Mouse (Mus musculus) neural tube, embryonic 13.5 days (tissue): ENCODE measurements at regions not wholly inside any gene's neighbourhood (a gene's known extent, or its start where the extent isn't known, plus 50 kb on each side); places are given as distances from the start of the nearest gene placed in this dataset.
"Not testable (repeated sequence)": the region's sequence is repeated elsewhere in the genome, so short reads cannot be mapped to it uniquely, and the experiment has no call there.

Source experiments
- ATAC-seq: fragments of 200-750 bp; cut with Nextera tagmentation; 2 replicates; pipeline ENCODE4 v1.8.0; 2017; ENCODE audit warnings: low read depth, mild to moderate bottlenecking, moderate TSS enrichment, moderate library complexity
- H3K27ac ChIP-seq: fragments of 300-500 bp; sonication (generic); replicated peaks from 2 replicates; pipeline ENCODE4 v1.5.1; 2015; ENCODE audit warnings: moderate library complexity, mild to moderate bottlenecking, inconsistent platforms
- H3K27me3 ChIP-seq: fragments of 300-500 bp; sonication (generic); 2 replicates; pipeline ENCODE4 v1.6.1; 2015; ENCODE audit warnings: mild to moderate bottlenecking, inconsistent platforms
- H3K36me3 ChIP-seq: fragments of 300-500 bp; sonication (generic); 2 replicates; pipeline ENCODE4 v1.6.1; 2015; ENCODE audit warnings: mild to moderate bottlenecking, inconsistent platforms
- H3K4me1 ChIP-seq: fragments of 300-500 bp; sonication (generic); replicated peaks from 2 replicates; pipeline ENCODE4 v1.6.1; 2015; ENCODE audit warnings: inconsistent platforms
- H3K4me2 ChIP-seq: fragments of 300-500 bp; sonication (generic); 2 replicates; pipeline ENCODE4 v1.6.1; 2015; ENCODE audit warnings: inconsistent platforms, mild to moderate bottlenecking, moderate library complexity
- H3K4me3 ChIP-seq: fragments of 300-500 bp; sonication (generic); 2 replicates; pipeline ENCODE4 v1.5.1; 2015; ENCODE audit warnings: mild to moderate bottlenecking, inconsistent platforms
- H3K9ac ChIP-seq: fragments of 300-500 bp; sonication (generic); 2 replicates; pipeline ENCODE4 v1.6.1; 2015; ENCODE audit warnings: moderate library complexity, mild to moderate bottlenecking, inconsistent platforms
- H3K9me3 ChIP-seq: fragments of 300-500 bp; sonication (generic); 2 replicates; pipeline ENCODE4 v1.6.1; 2016; ENCODE audit warnings: inconsistent platforms
- WGBS: fragments of 180-500 bp; shearing (Covaris S2); methylation state at CpG from one replicate; pipeline ENCODE4 v1.1.7; 2015; 5-methylcytosine and 5-hydroxymethylcytosine counted together

GRCm38 (mm10) chr6:31011407-31012020 is 52.6 kb upstream of the Klf14 start:
- Histone ChIP-seq H3K4me1 (peaks cover 16% of the 10 kb centered on the region), H3K9ac (no peak overlapping the region), H3K4me3 (no peak overlapping the region), H3K27me3 (no peaks in the 10 kb centered on the region), H3K36me3 (no peaks in the 10 kb centered on the region), H3K4me2 (no peak overlapping the region), H3K9me3 (0 out of 2 replicates have a peak, but pooled peaks cover 4% of the 10 kb centered on the region), H3K27ac (0 out of 2 replicates have a peak overlapping the region, but pooled peaks have one; percentile 14)
- ATAC-seq, result 0 out of 2 replicates have a peak, but pooled peaks have one; percentile 71
- 48% methylated on average over 4 of the region's 4 CpGs for WGBS

- WGBS, result 75% methylated on average over 7 of the region's 7 CpGs
Measured at GRCm38 (mm10) chr6:31016566-31016965, 57.7 kb upstream of the Klf14 start.

GRCm38 (mm10) chr6:31021776-31022175 is 62.9 kb upstream of the Klf14 start:
- Histone ChIP-seq H3K27ac (no peak overlapping the region), H3K4me2 (no peak overlapping the region), H3K4me3 (no peak overlapping the region), H3K9ac (no peak overlapping the region), H3K36me3 (no peaks in the 10 kb centered on the region), H3K4me1 (no peaks in the 10 kb centered on the region), H3K27me3 (no peaks in the 10 kb centered on the region), H3K9me3 (no peaks in the 10 kb centered on the region)
- 86% methylated on average over 5 of the region's 5 CpGs for WGBS
- ATAC-seq, result no peak

More at GRCm38 (mm10) chr6:31016566-31016965, 57.7 kb upstream of the Klf14 start:
- H3K36me3 ChIP-seq, result no peaks in the 10 kb centered on the region
- no peak overlapping the region for H3K4me3 ChIP-seq
- 0 out of 2 replicates have a peak, but pooled peaks cover 4% of the 10 kb centered on the region for H3K9me3 ChIP-seq
- H3K27me3 ChIP-seq, result no peaks in the 10 kb centered on the region
- peaks cover 7% of the 10 kb centered on the region for H3K4me1 ChIP-seq
- H3K4me2 ChIP-seq, result no peak overlapping the region
- H3K9ac ChIP-seq, result no peak overlapping the region
- no peak for ATAC-seq
- no peak overlapping the region for H3K27ac ChIP-seq

- no peaks in the 10 kb centered on the region for H3K27me3 ChIP-seq
- ATAC-seq, result no peak
- H3K4me1 ChIP-seq, result peaks cover 5% of the 10 kb centered on the region
- no peaks in the 10 kb centered on the region for H3K9me3 ChIP-seq
- no peaks in the 10 kb centered on the region for H3K36me3 ChIP-seq
- 74% methylated on average over 9 of the region's 9 CpGs for WGBS
- H3K9ac ChIP-seq, result no peak overlapping the region
- H3K4me2 ChIP-seq, result no peak overlapping the region
- H3K27ac ChIP-seq, result no peak overlapping the region
- H3K4me3 ChIP-seq, result no peak overlapping the region
Measured at GRCm38 (mm10) chr6:31029777-31030176, 70.9 kb upstream of the Klf14 start.

GRCm38 (mm10) chr6:31031022-31031421 is 72.1 kb upstream of the Klf14 start:
- no peak overlapping the region for H3K9ac ChIP-seq

GRCm38 (mm10) chr6:31032147-31032546 is 73.3 kb upstream of the Klf14 start:
- WGBS, result 83% methylated on average over 4 of the region's 4 CpGs
- H3K36me3 ChIP-seq, result no peaks in the 10 kb centered on the region
- no peak overlapping the region for H3K4me2 ChIP-seq
- peaks cover 5% of the 10 kb centered on the region for H3K4me1 ChIP-seq
- no peak overlapping the region for H3K4me3 ChIP-seq
- H3K27ac ChIP-seq, result no peak overlapping the region
- H3K9me3 ChIP-seq, result no peaks in the 10 kb centered on the region
- no peaks in the 10 kb centered on the region for H3K27me3 ChIP-seq
- H3K9ac ChIP-seq, result no peak overlapping the region
- no peak for ATAC-seq

More at GRCm38 (mm10) chr6:31031022-31031421, 72.1 kb upstream of the Klf14 start:
- no peak for ATAC-seq
- 91% methylated on average over 7 of the region's 7 CpGs for WGBS
- Histone ChIP-seq H3K4me1 (peaks cover 5% of the 10 kb centered on the region), H3K27ac (no peak overlapping the region), H3K36me3 (no peaks in the 10 kb centered on the region), H3K27me3 (no peaks in the 10 kb centered on the region), H3K4me2 (no peak overlapping the region), H3K9me3 (no peaks in the 10 kb centered on the region), H3K4me3 (no peak overlapping the region)

- Histone ChIP-seq H3K27ac (peak overlapping the region; percentile 38; the same call in 1 of the 2 replicates), H3K4me3 (no peak overlapping the region), H3K9ac (0 out of 2 replicates have a peak overlapping the region, but pooled peaks have one; percentile 41), H3K27me3 (no peaks in the 10 kb centered on the region), H3K36me3 (no peaks in the 10 kb centered on the region), H3K9me3 (no peaks in the 10 kb centered on the region), H3K4me2 (peak overlapping the region; percentile 38), H3K4me1 (peaks cover 8% of the 10 kb centered on the region)
- WGBS, result 11% methylated on average over 12 of the region's 12 CpGs
- peak; percentile 86 for ATAC-seq
Measured at GRCm38 (mm10) chr6:31032980-31033608, 74.2 kb upstream of the Klf14 start.

GRCm38 (mm10) chr6:31034796-31035195 is 75.9 kb upstream of the Klf14 start:
- Histone ChIP-seq H3K36me3 (no peaks in the 10 kb centered on the region), H3K4me2 (no peak overlapping the region), H3K4me1 (peaks cover 9% of the 10 kb centered on the region), H3K9ac (no peak overlapping the region), H3K27me3 (no peaks in the 10 kb centered on the region), H3K27ac (no peak overlapping the region), H3K4me3 (no peak overlapping the region), H3K9me3 (no peaks in the 10 kb centered on the region)
- ATAC-seq, result no peak
- WGBS, result 67% methylated on average over 10 of the region's 10 CpGs

- Histone ChIP-seq H3K4me1 (peaks cover 6% of the 10 kb centered on the region), H3K9ac (no peak overlapping the region), H3K36me3 (no peaks in the 10 kb centered on the region), H3K27ac (no peak overlapping the region), H3K4me2 (no peak overlapping the region), H3K27me3 (no peaks in the 10 kb centered on the region), H3K4me3 (no peak overlapping the region), H3K9me3 (no peaks in the 10 kb centered on the region)
- no peak for ATAC-seq
- 72% methylated on average over 20 of the region's 20 CpGs for WGBS
Measured at GRCm38 (mm10) chr6:31037801-31038395, 79.0 kb upstream of the Klf14 start.

- 9% methylated on average over 2 of the region's 2 CpGs for WGBS
- not testable (repeated sequence) for H3K27ac ChIP-seq
Measured at GRCm38 (mm10) chr6:31038445-31038844, 79.6 kb upstream of the Klf14 start.

GRCm38 (mm10) chr6:31039485-31039884 is 80.6 kb upstream of the Klf14 start:
- WGBS, result 80% methylated on average over 6 of the region's 6 CpGs

More at GRCm38 (mm10) chr6:31038445-31038844, 79.6 kb upstream of the Klf14 start:
- H3K36me3 ChIP-seq, H3K4me2 ChIP-seq, H3K4me3 ChIP-seq, H3K27me3 ChIP-seq, ATAC-seq, H3K9me3 ChIP-seq, H3K4me1 ChIP-seq, H3K9ac ChIP-seq: not testable (repeated sequence)

GRCm38 (mm10) chr6:31040783-31041182 is 81.9 kb upstream of the Klf14 start:
- no peak overlapping the region for H3K4me3 ChIP-seq
- H3K4me2 ChIP-seq, result no peak overlapping the region
- H3K27me3 ChIP-seq, result no peaks in the 10 kb centered on the region
- ATAC-seq, result no peak
- no peak overlapping the region for H3K27ac ChIP-seq
- H3K9me3 ChIP-seq, result no peaks in the 10 kb centered on the region
- 0 out of 2 replicates have a peak, but pooled peaks cover 4% of the 10 kb centered on the region for H3K4me1 ChIP-seq
- no peaks in the 10 kb centered on the region for H3K36me3 ChIP-seq
- H3K9ac ChIP-seq, result no peak overlapping the region
- WGBS, result 87% methylated on average over 6 of the region's 6 CpGs

More at GRCm38 (mm10) chr6:31039485-31039884, 80.6 kb upstream of the Klf14 start:
- Histone ChIP-seq H3K27me3 (no peaks in the 10 kb centered on the region), H3K4me1 (0 out of 2 replicates have a peak, but pooled peaks cover 4% of the 10 kb centered on the region), H3K4me2 (no peak overlapping the region), H3K9me3 (no peaks in the 10 kb centered on the region), H3K9ac (no peak overlapping the region), H3K4me3 (no peak overlapping the region), H3K27ac (no peak overlapping the region), H3K36me3 (no peaks in the 10 kb centered on the region)
- no peak for ATAC-seq
